Mouse (Mus musculus) central nervous system, embryonic 18 days (tissue): ENCODE results near the gene P2ry14. TPM values are rescaled to one million over a fixed set of nuclear protein-coding genes. Genes with fewer than 3 reads are reported as not detected.

Experiments used
- polyA plus RNA-seq: library from polyadenylated mRNA; depleted of rRNA; stranded (reverse); fragments of >200 nt; gene quantifications from 2 replicates; pipeline ENCODE4 v1.2.3, GENCODE M21; 2012; rRNA removed

Gene P2ry14
- polyA plus RNA-seq, result 1.9 TPM in 2 replicates

GRCm38 (mm10) chr3:59153424-59153823 is at the start of gene P2ry14:
TSS of gene P2ry14 (minus strand) at chr3:59153618.

GRCm38 (mm10) chr3:59194938-59195337 is 41.5 kb upstream of the P2ry14 start, which contains the start of gene Gpr87:
TSS of gene Gpr87 (minus strand) at chr3:59195104.

GRCm38 (mm10) chr3:59101218-59101986 is 52.0 kb downstream of the P2ry14 start, which contains the start of gene Gpr171:
TSS of gene Gpr171 (minus strand) at chr3:59101821.

Other genes starting within 250 kb of the P2ry14 start
- 10.4 and 10.5 TPM in 2 replicates for gene Med12l, start 147.8 kb downstream of the P2ry14 start, polyA plus RNA-seq
- gene Gpr171, start 51.8 kb downstream of the P2ry14 start, polyA plus RNA-seq, result 0.03 TPM in 1 of 2 replicates, not detected in the other
- gene Gpr87, start 41.5 kb upstream of the P2ry14 start, polyA plus RNA-seq, result not detected in 2 replicates
- 1.4 and 1.9 TPM in 2 replicates for gene P2ry13, start 57.3 kb upstream of the P2ry14 start, polyA plus RNA-seq
- gene P2ry12, start 109.3 kb upstream of the P2ry14 start, polyA plus RNA-seq, result 5.5 and 5.7 TPM in 2 replicates
- 2.7 and 3.7 TPM in 2 replicates for gene Igsf10, start 190.8 kb upstream of the P2ry14 start, polyA plus RNA-seq